Mouse (Mus musculus): Measurements from ENCODE around the gene Stil. TPM values are rescaled to one million over a fixed set of nuclear protein-coding genes. Genes with fewer than 3 reads are reported as not detected.

Stil gene
- polyA plus RNA-seq, 1 experiment = 0.28 TPM

DNA sequence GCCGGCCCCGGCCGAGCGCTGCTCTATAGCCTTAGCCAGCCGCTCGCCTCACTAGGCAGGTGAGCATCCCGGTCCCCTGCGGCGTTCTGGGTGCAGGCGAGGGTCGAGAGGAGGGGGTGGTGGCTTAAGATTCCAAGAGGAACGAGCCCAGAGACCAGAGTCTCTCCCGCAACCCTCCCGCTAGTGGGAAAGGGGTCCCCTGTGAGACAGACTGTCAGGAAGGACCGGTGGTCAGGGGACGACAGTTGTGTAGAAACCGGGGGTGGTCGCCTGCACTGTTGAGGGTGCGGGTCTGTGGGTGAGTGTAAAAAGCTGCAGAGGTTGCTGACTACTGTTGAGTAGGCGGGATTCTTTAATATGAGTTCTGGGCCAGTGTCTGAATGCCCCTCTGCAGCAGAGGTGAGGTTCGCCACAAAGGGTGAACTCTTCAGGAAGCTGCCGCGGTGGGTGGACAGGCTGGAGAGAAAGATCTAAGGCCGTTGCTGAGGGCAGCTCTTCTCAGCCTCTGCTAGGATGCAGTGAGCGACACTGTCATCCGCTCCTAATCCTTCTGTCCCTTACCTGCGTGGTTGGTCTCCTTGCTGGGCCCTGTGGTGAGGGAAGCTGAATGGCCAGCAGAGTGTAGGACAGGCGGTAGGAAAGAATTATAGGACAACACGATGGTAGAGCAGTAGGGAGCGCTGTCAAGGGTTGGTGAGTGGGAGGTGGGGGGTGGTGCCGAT, 63.7 kb downstream of the Stil start:
- TF ChIP-seq POLR2A (IDR thresholded peaks at IDR 0.05; ENCODE audit: borderline replicate concordance, extremely low read depth, low read depth, low read length) = no peak
- no peak for TF ChIP-seq CTCF (IDR thresholded peaks at IDR 0.05; ENCODE audit: insufficient read depth, low read length)
- DNase-seq = no peak
- Histone ChIP-seq H3K4me3 (replicated peaks; ENCODE audit: extremely low read depth, low read depth, low read length) (peak overlapping the region; percentile 20), H3K4me1 (ENCODE audit: control insufficient read depth, insufficient read depth, low read length) (no peaks in the 10 kb centered on the region; the same call in 1 of the 2 replicates)
- WGBS = 8% methylated on average over 31 of the region's 31 CpGs

DNA sequence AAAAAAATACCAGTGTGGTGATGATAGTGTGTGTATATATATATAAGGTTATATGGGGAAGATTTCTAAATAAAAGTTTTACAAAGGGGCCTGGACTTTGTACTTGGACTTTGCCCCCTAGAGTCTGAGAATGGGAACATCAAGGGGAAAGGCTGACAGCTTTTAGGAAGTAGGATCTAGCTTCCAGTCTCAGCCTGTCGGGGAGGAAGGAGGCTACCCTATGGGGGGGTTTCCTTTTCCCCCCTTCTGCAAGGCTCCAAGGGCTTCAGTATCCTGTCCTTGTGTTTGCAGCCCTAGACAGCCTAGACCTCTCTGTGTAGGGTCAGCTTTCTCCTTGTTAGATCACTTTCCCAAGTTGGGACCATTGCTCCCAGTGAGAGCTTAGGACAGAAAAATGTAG, 71.7 kb downstream of the Stil start:
- WGBS = 14% methylated on average over 1 of the region's 1 CpGs
- no peak for DNase-seq
- H3K4me1 ChIP-seq (ENCODE audit: control insufficient read depth, insufficient read depth, low read length) = peaks cover 7% of the 10 kb centered on the region; the same call in 1 of the 2 replicates
- TF ChIP-seq CTCF (IDR thresholded peaks at IDR 0.05; ENCODE audit: insufficient read depth, low read length) (no peak), POLR2A (IDR thresholded peaks at IDR 0.05; ENCODE audit: borderline replicate concordance, extremely low read depth, low read depth, low read length) (no peak)
- H3K4me3 ChIP-seq (replicated peaks; ENCODE audit: extremely low read depth, low read depth, low read length) = no peak overlapping the region

DNA sequence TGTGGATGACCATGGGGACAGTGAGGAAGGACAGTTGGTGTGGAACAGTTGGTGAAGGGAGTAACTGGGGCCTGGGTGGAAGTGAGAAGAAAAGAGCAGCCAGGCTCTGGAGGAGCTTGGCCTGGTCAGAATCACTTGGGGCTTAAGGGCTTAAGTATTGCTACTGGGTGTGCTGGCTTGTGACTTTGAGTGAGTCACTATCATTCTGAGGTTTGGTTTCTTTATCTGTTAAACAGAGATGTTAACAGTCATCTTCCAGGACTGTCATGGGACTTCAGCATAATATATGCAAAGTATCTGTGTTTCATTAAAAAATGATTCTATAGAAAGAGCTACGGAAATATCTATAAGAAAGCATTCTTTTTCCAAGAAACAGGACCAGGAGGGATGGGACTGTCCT, 74.8 kb downstream of the Stil start:
- Histone ChIP-seq H3K4me1 (ENCODE audit: control insufficient read depth, insufficient read depth, low read length) (peaks cover 11% of the 10 kb centered on the region), H3K4me3 (replicated peaks; ENCODE audit: extremely low read depth, low read depth, low read length) (no peak overlapping the region)
- TF ChIP-seq POLR2A (IDR thresholded peaks at IDR 0.05; ENCODE audit: borderline replicate concordance, extremely low read depth, low read depth, low read length) (no peak), CTCF (IDR thresholded peaks at IDR 0.05; ENCODE audit: insufficient read depth, low read length) (no peak)
- no peak for DNase-seq
- 88% methylated on average over 1 of the region's 1 CpGs for WGBS

DNA sequence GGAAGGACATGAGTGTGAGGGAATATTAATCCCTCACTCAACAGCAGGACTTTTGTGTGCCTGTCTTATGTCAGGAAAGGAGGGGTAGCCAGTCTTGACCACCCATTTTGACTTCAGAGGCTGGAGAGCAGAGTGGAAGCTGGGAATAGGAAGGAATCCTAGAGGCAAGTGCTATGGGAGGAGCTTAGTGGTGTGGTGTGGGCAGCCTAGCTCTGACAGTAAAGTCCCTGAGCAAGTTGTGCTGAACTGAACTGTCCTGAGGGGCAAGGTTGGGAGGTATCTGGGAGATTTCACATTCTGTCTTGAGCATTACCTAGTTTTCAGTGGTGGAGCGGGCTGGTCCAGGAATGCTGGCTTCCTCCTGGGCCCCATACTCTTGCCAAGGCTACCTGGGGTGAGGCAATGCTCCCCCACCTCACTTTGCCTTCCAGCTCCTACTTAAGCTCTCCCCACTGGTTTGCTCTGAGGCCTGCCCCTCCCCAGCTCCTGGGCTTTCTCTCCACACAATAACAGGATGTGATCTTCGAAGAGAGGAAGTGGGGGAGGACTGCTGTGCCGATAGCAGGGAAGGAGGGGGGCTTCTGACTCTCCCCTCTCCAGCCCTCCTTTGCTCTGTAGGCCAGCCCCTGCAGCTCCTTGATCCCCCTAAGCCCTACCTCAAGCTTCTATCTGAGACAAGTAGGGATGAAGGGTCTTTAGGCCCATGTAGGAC, 75.4 kb downstream of the Stil start:
- no peak overlapping the region for H3K4me3 ChIP-seq (replicated peaks; ENCODE audit: extremely low read depth, low read depth, low read length)
- TF ChIP-seq POLR2A (IDR thresholded peaks at IDR 0.05; ENCODE audit: borderline replicate concordance, extremely low read depth, low read depth, low read length) = peak; percentile 24; the same call in 1 of the 2 replicates
- no peak for TF ChIP-seq CTCF (IDR thresholded peaks at IDR 0.05; ENCODE audit: insufficient read depth, low read length)
- no peak for DNase-seq
- WGBS = 33% methylated on average over 3 of the region's 3 CpGs
- H3K4me1 ChIP-seq (ENCODE audit: control insufficient read depth, insufficient read depth, low read length) = peaks cover 12% of the 10 kb centered on the region

DNA sequence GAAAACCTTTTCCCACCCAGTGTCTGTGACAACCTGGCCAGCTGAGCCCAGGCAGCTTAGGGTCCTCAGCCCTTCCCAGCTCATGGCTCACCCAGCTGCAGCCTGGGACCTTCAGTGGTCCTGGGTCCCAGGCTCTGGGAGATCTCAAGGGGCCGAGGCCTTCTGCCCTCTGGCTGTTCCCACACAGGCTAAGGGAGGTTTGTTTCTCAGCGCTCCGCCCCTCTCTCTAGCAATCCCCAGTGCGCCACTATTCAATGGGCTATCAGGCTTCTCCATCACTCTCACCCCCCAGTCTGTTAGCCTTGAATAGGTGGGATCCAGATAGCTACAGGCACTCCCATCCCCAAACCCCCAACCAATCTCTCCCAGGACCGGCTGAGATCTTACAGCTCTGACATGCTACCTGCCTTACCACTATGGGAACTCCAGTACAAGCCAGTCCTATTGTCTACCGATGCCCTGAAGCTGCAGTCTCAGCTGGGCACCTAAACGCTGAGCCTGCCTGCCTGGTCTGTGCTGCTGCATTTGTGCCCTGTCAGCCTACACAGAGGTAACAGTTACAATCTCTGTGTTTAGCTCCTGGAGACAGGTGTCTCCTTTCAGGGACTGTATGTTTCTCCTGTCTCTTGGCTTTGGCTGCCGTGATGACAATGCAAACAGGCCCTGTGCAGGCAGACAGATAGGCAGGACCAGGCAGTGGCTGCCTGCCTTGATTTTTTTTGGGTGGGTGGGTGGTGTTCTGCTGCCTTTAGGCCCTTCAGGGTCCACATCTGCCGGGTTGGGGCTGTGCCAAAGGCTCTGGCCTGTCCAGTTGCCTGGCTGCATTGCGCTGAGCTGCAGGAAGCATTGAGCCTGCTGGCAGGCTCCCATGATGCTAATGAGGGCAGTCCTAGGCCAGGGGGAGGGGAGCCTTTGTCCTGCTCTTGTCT, 79.2 kb downstream of the Stil start:
- 49% methylated on average over 10 of the region's 10 CpGs for WGBS
- DNase-seq = no peak
- H3K4me3 ChIP-seq (replicated peaks; ENCODE audit: extremely low read depth, low read depth, low read length) = no peak overlapping the region
- peaks cover 12% of the 10 kb centered on the region for H3K4me1 ChIP-seq (ENCODE audit: control insufficient read depth, insufficient read depth, low read length)
- TF ChIP-seq POLR2A (IDR thresholded peaks at IDR 0.05; ENCODE audit: borderline replicate concordance, extremely low read depth, low read depth, low read length) = no peak
- no peak for TF ChIP-seq CTCF (IDR thresholded peaks at IDR 0.05; ENCODE audit: insufficient read depth, low read length)

DNA sequence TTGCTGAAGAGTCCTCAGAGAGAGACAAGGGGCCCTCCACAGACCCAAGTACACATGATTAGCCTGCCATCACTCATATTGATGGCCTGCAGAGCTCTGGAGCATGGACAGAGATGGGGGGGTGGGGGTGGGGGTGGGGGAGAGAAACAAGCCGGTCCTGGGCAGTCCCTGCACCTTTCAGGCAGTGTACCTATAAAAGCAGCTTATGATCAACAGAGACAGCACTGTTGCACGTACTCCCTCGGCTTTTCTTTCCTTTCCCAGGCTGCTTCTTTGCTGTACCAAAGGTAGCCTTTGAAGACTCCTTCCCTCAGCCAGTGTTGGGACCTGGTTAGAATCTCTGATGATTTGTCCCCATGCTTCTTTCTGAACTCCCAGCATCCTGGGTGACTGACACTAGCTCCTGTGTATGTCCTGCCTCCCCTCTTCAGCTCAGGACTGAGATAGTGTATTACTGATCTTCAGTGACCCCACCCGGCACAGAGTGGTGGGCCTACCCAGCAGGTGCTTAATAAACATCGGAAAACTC, 79.9 kb downstream of the Stil start:
- no peak for DNase-seq
- 34% methylated on average over 5 of the region's 5 CpGs for WGBS
- TF ChIP-seq POLR2A (IDR thresholded peaks at IDR 0.05; ENCODE audit: borderline replicate concordance, extremely low read depth, low read depth, low read length) = no peak
- no peak for TF ChIP-seq CTCF (IDR thresholded peaks at IDR 0.05; ENCODE audit: insufficient read depth, low read length)
- peaks cover 8% of the 10 kb centered on the region for H3K4me1 ChIP-seq (ENCODE audit: control insufficient read depth, insufficient read depth, low read length)
- no peak overlapping the region for H3K4me3 ChIP-seq (replicated peaks; ENCODE audit: extremely low read depth, low read depth, low read length)

DNA sequence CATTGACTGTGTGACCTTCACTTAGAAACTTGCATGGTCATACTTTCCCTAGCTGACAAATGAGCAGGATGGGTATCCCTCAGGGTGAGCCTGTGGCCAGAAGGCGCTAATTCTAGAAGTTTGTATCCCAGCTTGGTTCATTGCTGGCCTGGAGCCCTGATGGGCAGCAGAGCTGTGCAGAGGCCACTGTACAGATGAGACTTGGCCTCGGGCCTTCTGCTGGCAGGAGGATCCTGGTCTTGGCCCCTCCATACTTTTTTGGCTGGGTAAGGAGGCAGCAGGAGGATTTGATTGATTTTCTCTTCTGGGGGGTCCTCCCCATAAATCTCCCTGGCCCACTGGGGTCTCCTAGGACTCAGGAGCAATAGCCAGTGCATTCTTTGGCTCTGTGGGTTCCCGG, 83.1 kb downstream of the Stil start:
- TF ChIP-seq POLR2A (IDR thresholded peaks at IDR 0.05; ENCODE audit: borderline replicate concordance, extremely low read depth, low read depth, low read length) (no peak), CTCF (IDR thresholded peaks at IDR 0.05; ENCODE audit: insufficient read depth, low read length) (no peak)
- Histone ChIP-seq H3K4me3 (replicated peaks; ENCODE audit: extremely low read depth, low read depth, low read length) (no peak overlapping the region), H3K4me1 (ENCODE audit: control insufficient read depth, insufficient read depth, low read length) (peaks cover 5% of the 10 kb centered on the region; the same call in 1 of the 2 replicates)
- WGBS = 78% methylated on average over 3 of the region's 3 CpGs
- DNase-seq = no peak

DNA sequence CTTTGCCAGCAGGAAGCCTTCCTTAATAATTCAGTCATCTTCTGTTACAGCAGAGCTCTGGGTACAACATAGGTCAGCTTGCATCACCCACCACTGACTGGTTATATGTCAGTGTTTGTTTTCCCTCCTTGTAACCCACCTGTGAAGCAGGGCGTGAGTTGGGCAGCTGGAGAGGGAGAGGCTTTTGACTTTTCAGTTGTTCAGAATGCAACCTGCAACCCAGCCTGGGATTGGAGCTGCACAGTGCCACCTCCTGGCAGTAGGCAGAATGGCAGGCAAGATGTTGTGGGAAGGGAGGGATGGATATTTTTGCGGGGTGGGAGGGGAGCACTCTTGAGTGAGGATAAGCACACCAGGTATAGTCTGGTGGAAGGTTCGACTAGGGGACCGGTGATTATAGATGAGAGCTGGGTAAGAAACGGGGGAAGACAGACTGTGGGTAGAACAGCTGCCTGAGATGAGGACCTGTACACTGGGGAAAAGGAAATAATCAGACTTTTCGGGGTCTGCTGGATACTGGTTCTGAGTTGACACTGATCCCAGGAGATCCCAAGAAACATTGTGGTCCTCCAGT, 85.7 kb downstream of the Stil start:
- WGBS = 21% methylated on average over 6 of the region's 6 CpGs
- H3K4me1 ChIP-seq (ENCODE audit: control insufficient read depth, insufficient read depth, low read length) = no peaks in the 10 kb centered on the region
- H3K4me3 ChIP-seq (replicated peaks; ENCODE audit: extremely low read depth, low read depth, low read length) = no peak overlapping the region
- peak; percentile 62 for DNase-seq
- TF ChIP-seq CTCF (IDR thresholded peaks at IDR 0.05; ENCODE audit: insufficient read depth, low read length) (peak; percentile 98), POLR2A (IDR thresholded peaks at IDR 0.05; ENCODE audit: borderline replicate concordance, extremely low read depth, low read depth, low read length) (no peak)
